Mouse (Mus musculus): ENCODE measurements at regions not wholly inside any gene's neighbourhood (a gene's known extent, or its start where the extent isn't known, plus 50 kb on each side); places are given as distances from the start of the nearest gene placed in this dataset.

DNA sequence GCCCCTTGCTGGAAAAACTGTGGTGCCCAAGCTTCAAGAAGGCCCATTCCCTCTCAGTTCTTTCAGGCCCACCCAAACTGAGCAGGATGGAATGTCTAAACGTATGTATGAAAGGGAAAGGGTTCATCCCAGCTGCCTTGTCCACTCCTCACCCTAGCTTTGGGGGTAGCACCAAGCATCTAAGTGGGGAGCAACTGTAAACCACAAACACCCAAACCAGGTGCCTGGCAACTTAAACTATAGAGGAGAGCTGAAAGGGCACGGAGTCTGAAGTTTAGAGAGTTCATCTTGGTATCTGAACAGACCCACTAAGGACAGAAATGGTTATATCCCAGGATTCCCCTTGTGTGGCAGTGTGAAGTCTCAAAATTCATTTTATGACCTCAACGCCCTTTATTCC lies 90.1 kb upstream of the Ssbp2 start:
- DNase-seq (ENCODE audit: low spot score in 2 of 2), result no peak

DNA sequence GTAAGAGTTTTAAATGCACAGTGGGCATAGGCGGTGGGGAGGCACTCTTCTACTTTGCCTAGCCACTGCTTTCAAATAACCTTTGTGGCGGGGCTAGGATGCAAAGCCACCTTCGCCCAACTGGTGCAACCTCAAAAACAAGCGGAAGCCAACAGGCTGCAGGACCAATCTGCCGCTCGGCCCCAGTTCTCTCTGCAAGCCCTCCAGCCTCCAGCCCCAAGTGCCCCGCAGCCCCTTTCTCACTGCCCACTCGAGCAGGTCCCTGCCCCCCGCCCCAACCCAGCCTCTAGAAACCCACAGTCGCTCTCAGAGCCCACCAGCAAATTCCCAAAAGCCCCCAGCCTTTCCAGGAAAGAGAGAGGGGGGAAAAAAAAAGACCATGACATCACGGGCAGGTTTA lies 89.6 kb upstream of the Ssbp2 start:
- no peak for DNase-seq (ENCODE audit: low spot score in 2 of 2)

DNA sequence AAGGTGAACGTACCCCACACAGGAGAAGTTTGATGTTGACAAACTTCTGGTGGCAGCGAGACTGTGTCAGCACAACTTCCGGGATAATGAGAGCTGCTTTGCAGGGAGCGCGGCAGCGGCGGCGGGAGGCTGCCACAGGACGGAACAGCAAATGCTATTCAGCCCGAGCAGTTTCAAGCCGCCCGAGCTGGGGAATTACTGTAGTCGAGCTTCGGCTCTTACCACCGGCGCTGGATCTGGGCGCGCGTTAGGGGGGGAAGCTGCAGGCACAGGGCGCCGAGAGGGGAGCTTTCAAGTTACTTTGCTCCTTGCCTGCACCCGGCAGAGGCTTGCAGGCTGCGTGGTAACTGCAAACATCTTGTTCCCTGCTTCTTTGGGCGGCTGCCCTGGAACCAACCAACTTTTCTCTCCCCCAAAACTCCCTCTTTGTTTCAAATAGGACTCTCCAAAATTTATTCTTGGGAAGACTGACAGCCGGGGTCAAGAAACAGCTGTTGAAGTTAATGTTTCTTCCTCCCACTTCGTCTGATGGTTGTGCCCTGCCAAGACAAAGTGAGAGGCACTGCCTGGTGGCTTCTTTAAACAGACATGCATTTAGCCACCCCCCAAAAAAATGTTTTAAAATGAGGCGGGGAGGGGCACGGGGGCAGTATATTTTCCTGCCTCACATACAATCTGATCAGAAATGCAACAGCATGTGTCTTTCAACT lies 89.0 kb upstream of the Ssbp2 start:
- peak; percentile 93 to 96 for DNase-seq (ENCODE audit: low spot score in 2 of 2)

DNA sequence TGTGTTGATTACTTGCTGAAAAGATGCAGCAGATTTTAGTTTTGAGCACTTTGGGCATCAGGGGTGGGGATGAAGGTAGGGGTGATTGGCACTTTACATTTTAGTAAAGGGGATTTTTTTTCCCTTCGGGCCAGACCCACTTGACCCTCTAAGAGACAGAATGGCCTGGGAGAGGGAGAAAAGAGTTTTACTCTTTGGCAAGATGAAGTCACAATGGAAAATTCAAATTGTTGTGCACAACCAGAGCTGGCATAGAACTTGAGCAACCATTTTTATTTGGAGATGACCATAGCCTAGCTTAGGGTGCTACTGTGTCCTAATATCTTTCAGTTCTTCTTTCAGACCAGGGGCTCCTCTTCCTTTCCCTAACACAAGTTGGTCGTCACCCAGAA lies 88.5 kb upstream of the Ssbp2 start:
- no peak for DNase-seq (ENCODE audit: low spot score in 2 of 2)

DNA sequence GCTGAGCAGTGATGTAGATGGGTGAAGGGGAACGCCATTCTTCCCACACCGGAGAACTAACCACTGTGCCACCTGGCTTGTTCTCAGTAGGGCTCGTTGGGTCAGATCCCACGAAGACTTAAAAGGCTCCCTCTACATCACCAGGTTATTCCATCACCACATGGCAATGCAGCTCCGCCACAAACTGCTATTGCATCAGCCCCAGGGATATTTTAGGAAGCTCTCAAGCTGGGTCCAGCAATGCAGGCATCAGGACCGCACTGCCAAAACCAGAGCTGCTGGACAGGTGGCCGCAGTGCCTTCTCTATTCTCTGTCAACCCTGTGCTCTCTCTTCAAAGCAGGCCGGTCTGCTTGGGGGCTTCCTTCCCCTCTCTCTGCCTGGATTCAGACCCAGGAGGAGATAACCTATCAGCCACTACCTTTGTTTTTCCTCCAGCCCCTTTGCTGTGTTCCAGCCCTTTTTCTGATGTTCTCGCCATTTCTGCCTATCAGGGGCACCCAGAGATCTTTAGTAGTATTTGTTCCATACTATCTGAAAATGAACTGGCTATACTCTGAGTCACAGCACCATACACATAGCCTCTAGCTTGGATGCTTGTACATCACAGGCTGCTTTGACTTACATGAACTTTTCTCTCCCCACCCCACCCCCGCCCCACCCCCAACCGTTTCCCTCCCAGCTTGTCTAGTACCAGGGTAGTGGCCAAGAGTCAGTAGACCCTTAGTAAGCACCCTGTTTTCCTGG lies 87.8 kb upstream of the Ssbp2 start:
- no peak for DNase-seq (ENCODE audit: low spot score in 2 of 2)

DNA sequence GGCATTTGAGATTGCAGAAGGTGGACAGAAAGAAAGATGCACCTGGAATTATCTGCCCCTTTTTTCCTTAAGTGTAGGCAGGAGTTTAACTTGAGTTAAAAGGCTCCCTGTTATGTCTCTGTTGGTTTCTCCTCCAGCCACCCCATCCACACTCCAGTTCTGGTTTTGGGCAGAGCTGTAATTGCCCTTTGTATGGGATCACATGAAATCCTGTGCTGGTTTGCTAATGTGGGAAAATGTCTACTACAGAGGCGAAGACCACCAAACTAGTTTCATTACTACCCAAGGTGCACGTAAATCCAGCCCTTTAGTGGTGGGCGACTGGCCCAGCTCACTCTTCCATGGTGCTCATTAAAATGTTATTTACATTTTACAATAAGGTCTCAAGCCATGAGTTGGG lies 85.9 kb upstream of the Ssbp2 start:
- no peak for DNase-seq (ENCODE audit: low spot score in 2 of 2)

DNA sequence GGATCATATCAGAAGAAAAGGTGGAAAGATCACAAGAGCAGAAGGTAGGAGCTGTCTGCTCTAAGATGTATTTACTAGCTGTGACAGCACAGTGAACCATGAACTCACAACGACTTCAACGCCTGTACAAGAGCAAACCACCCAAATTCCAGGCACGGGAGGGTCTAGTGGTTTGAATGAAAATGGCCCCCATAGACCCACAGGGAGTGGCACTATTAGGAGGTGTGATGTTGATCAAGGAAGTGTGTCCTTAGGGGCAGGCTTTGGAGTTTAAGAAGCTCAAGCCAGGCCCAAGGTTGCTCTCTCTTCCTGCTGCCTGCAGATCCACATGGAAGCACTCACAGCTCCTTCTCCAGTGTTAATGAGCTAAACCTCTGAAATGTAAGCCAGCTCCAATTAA lies 83.5 kb upstream of the Ssbp2 start:
- no peak for DNase-seq (ENCODE audit: low spot score in 2 of 2)

DNA sequence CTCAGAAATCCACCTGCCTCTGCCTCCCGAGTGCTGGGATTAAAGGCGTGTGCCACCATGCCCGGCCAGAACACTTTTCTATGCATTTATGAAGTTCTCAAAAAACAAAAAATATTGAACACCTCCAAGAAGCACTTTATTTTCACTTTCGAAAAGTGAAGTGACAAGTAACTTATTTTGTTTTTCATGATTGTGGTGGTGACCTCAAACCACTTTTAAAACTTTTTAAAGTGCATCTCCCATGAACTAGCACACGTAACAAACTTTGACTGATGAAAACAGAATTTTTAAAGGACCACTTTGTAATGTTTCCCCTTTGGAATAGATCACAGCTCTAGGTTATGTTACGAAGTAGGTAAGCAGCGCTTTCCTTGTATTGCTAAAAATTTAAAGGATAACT lies 82.7 kb upstream of the Ssbp2 start:
- no peak for DNase-seq (ENCODE audit: low spot score in 2 of 2)

DNA sequence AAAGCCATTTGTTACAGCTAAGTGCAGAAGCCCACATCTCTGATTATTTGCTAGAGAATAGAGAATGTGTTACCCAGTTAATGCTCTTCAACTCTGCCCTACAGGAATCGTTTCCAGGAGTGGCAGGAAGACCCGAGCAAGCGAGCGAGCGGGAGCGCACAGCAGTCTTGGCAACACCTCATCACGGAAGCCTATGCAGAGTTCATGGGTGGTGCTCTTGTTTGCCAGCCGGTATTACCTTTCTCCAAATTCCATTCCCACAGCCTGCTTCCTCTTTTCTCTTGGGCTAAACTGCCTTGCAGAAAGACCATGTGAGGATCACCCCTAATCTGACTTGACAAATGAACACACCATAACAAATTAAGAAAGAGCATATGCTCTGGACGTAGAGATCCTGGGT lies 82.1 kb upstream of the Ssbp2 start:
- no peak for DNase-seq (ENCODE audit: low spot score in 2 of 2)

DNA sequence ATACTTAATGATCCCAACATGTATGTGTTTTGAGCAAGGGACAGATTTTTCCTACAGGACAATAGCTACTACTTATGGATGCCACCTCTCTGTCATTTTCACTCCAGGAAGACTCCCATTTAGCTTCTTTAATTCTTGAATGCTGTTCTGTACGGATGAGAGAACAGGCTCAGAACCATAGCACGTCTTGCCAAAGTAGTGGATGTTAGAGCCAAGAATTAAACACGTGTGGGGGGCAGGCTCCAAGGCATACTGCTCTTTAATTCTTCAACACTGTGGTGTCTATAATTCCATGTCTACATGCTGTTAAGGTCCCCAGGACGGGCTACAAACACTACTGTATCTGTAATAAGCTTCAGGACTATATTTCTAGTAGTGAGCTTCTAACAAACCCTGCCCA lies 74.7 kb upstream of the Ssbp2 start:
- no peak for DNase-seq (ENCODE audit: low spot score in 2 of 2)

DNA sequence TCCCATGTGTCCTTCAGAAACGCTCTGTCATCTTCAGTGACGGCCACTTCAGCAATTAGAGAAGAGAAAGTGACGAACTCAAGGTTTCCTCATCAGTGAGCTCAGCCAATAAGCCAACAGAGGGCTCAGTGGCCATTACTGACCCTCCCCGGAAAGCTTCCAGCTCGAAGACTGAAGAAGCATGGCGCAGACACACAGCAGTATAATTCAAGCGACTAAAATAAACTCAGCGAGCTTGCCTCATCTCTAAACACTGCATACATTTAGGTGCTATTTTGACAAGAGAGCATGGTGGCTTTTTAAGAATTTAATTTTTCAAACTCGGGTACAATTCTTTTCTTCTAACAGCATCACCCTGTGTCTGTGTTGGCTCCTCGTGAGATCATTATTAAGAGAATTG lies 72.2 kb upstream of the Ssbp2 start:
- no peak for DNase-seq (ENCODE audit: low spot score in 2 of 2)

DNA sequence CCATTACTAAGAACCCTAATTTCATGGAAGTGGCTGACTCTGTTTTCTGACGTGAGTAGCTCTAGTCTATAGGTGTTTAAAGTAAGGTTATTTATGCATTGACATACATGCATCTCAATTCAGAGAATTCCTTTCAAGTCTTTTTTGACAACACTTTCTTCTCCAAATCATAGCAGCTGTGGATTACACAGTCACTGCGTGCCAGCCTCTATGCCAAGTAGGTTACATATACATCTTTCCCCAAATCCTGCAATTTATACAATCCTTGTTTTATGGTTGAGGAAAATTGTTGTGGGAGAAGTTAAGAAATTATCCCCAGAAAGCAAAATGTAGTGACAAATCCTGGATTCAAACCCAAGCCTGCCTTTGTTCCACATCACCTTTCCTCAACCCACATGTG lies 56.5 kb upstream of the Ssbp2 start:
- DNase-seq (ENCODE audit: low spot score in 2 of 2), result no peak

DNA sequence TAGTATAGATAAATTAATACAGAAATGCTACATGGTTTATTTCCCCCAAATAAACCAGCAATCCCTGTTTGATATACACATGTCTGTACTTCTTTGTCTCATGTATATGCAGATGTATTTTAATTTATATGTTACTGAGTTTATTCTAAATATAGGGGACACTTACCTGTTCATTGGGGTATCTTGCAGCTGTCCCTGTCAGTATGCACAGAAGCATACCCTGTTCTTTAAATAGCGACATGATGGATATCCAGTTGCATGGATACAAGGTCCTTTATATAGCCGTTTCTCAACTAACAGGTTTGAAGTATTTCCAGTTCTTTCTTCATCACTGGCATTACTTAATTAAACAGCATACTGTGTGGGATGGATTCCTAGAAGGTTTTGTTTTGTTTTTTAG lies 55.1 kb upstream of the Ssbp2 start:
- DNase-seq (ENCODE audit: low spot score in 2 of 2), result no peak

DNA sequence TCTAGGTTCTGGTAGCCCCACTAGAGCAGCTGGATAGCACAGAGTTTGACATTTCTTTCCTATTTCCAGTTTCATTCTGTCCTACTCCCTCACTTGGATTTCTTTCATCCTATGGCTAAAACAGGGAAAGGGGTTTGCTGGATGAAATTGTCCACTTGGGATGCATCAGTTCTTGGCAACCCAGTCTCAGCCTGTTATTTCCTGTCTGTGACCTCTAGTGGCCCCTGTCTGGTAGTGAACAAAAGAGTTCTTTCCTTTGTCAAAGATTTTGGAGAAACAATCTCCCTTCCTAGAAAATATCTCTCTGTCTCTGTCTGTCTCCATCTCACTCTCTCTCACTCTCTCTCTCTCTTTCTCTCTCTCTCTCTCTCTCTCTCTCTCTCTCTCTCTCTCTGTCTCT lies 50.0 kb upstream of the Ssbp2 start:
- DNase-seq (ENCODE audit: low spot score in 2 of 2), result no peak

All from left cerebral cortex, adult 9 months (tissue).